Mouse (Mus musculus): ENCODE data around the gene Cmas. TPM values are rescaled to one million over a fixed set of nuclear protein-coding genes. Genes with fewer than 3 reads are reported as not detected.

Cmas gene
- polyA plus RNA-seq, 1 experiment from 2014 or later, result 71.1 TPM

GRCm38 (mm10) chr6:142767305-142767704 is 10.8 kb downstream of the Cmas start:
- ATAC-seq (ENCODE audit: insufficient read depth) (no peak), DNase-seq (no peak)
- TF ChIP-seq CTCF (IDR thresholded peaks at IDR 0.05; ENCODE audit: low read depth), result no peak
- H3K27me3 ChIP-seq (ENCODE audit: insufficient read depth, low read length), result no peaks in the 10 kb centered on the region
- WGBS, result 82% methylated on average over 9 of the region's 9 CpGs
- no peaks in the 10 kb centered on the region for H3K9me3 ChIP-seq (ENCODE audit: low read depth, low read length)
- H3K27ac ChIP-seq (ENCODE audit: low read depth), result no peak overlapping the region
- H3K9ac ChIP-seq, result no peak overlapping the region
- H3K4me3 ChIP-seq (ENCODE audit: low read depth, low read length), result no peak overlapping the region
- H3K4me2 ChIP-seq, result no peak overlapping the region
- peaks cover 80% of the 10 kb centered on the region for H3K36me3 ChIP-seq (ENCODE audit: insufficient read depth)
- no peaks in the 10 kb centered on the region for H3K4me1 ChIP-seq (ENCODE audit: insufficient read depth)

DNA sequence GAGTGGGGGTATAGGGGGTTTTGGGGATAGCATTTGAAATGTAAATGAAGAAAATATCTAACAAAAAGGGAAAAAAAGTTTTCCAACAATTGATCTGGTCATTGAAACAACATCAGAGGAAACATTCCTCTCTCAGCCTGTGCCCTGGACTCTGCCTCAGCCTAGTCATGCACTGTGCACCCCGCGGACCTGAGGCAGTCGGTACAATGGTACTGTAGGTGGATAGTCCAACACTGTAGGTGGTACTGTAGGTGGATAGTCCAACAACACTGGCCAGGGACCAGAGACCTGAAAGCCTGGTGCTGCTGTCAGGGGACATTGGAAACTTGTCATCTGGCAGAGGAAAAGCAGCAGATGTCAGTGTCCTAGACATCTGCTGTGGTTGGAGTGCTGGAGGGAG is 13.4 kb downstream of the Cmas start:
- Histone ChIP-seq H3K27ac (ENCODE audit: low read depth) (no peak overlapping the region), H3K36me3 (ENCODE audit: insufficient read depth) (peaks cover 89% of the 10 kb centered on the region), H3K9me3 (ENCODE audit: low read depth, low read length) (no peaks in the 10 kb centered on the region), H3K4me3 (ENCODE audit: low read depth, low read length) (no peak overlapping the region), H3K4me1 (ENCODE audit: insufficient read depth) (no peaks in the 10 kb centered on the region), H3K9ac (no peak overlapping the region), H3K27me3 (ENCODE audit: insufficient read depth, low read length) (no peaks in the 10 kb centered on the region), H3K4me2 (no peak overlapping the region)
- WGBS, result 94% methylated on average over 3 of the region's 3 CpGs
- ATAC-seq (ENCODE audit: insufficient read depth) (no peak), DNase-seq (no peak)
- TF ChIP-seq CTCF (IDR thresholded peaks at IDR 0.05; ENCODE audit: low read depth), result no peak

DNA sequence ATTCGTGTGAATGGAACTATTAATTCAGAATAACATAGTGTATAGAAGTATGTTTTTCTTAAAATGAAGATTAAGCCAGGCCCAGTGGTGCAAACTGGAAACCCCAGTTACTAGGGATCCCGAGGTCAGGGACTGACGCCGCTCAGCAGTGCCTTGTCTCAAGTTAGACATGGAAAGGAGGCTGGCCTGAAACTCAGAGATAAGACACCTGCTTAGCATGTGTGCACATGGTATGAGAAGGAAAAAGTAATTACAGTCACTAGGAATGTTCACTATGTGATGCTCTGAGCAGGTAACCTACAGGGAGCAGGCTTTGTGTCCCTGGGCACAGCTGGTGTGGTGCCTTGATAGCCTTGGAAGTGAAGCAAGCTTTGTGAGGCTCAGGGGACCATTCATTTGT is 15.2 kb downstream of the Cmas start:
- H3K4me1 ChIP-seq (ENCODE audit: insufficient read depth), result no peaks in the 10 kb centered on the region
- no peaks in the 10 kb centered on the region for H3K27me3 ChIP-seq (ENCODE audit: insufficient read depth, low read length)
- no peak overlapping the region for H3K4me2 ChIP-seq
- no peak overlapping the region for H3K4me3 ChIP-seq (ENCODE audit: low read depth, low read length)
- DNase-seq (no peak), ATAC-seq (ENCODE audit: insufficient read depth) (no peak)
- H3K9me3 ChIP-seq (ENCODE audit: low read depth, low read length), result no peaks in the 10 kb centered on the region
- peaks cover 75% of the 10 kb centered on the region for H3K36me3 ChIP-seq (ENCODE audit: insufficient read depth)
- no peak overlapping the region for H3K27ac ChIP-seq (ENCODE audit: low read depth)
- 83% methylated on average over 4 of the region's 4 CpGs for WGBS
- no peak overlapping the region for H3K9ac ChIP-seq
- no peak for TF ChIP-seq CTCF (IDR thresholded peaks at IDR 0.05; ENCODE audit: low read depth)

DNA sequence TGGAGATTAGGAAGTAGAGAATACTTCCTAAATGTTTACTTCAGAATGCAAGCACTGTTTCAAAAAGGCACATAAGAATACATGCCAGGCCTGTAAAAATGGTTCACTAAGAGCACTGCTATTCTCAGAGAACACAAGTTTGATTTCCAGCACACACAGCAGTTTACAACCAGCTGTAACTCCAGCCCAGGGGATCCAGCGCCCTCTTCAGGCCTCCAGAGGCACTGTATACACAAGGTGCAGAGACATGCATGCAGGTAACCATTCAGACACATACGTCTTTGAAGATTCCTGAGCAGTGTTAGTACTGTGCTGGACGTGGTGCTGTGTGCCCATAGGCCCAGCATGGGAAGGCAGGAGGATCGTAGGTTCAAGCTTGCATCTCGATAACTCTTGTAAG is 17.1 kb downstream of the Cmas start:
- H3K4me1 ChIP-seq (ENCODE audit: insufficient read depth), result no peaks in the 10 kb centered on the region
- no peak overlapping the region for H3K4me3 ChIP-seq (ENCODE audit: low read depth, low read length)
- no peak overlapping the region for H3K4me2 ChIP-seq
- WGBS, result 89% methylated on average over 5 of the region's 5 CpGs
- ATAC-seq (ENCODE audit: insufficient read depth) (no peak), DNase-seq (no peak)
- no peak overlapping the region for H3K27ac ChIP-seq (ENCODE audit: low read depth)
- H3K9ac ChIP-seq, result no peak overlapping the region
- H3K36me3 ChIP-seq (ENCODE audit: insufficient read depth), result peaks cover 56% of the 10 kb centered on the region
- H3K27me3 ChIP-seq (ENCODE audit: insufficient read depth, low read length), result no peaks in the 10 kb centered on the region
- peak; percentile 18; the same call in 1 of the 2 replicates for TF ChIP-seq CTCF (IDR thresholded peaks at IDR 0.05; ENCODE audit: low read depth)
- no peaks in the 10 kb centered on the region for H3K9me3 ChIP-seq (ENCODE audit: low read depth, low read length)

DNA sequence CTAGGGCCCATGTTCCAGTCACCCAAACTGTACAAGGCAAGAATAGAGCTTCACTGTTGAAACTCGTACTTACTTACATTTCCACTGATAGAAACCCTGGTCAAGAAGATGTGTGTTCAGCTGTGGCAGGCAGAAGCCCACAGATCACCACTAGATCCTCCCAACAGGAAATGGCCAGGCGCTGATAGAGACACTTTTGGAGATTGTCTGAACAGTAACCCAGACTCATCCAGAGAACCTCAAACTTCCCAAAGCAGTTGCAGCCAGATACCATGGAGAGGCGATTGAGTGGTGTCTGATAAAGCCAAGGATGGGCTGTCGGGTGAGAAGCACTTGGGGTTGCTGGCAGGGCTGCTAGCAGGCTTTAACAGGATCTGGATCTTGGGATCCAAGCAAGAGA is 20.4 kb downstream of the Cmas start:
- no peak for DNase-seq
- ATAC-seq (ENCODE audit: insufficient read depth), result no peak
- Histone ChIP-seq H3K36me3 (ENCODE audit: insufficient read depth) (peaks cover 25% of the 10 kb centered on the region), H3K4me1 (ENCODE audit: insufficient read depth) (no peaks in the 10 kb centered on the region), H3K9ac (no peak overlapping the region), H3K4me3 (ENCODE audit: low read depth, low read length) (no peak overlapping the region), H3K4me2 (no peak overlapping the region), H3K27me3 (ENCODE audit: insufficient read depth, low read length) (no peaks in the 10 kb centered on the region), H3K9me3 (ENCODE audit: low read depth, low read length) (no peaks in the 10 kb centered on the region), H3K27ac (ENCODE audit: low read depth) (no peak overlapping the region)
- WGBS, result 56% methylated on average over 4 of the region's 4 CpGs
- no peak for TF ChIP-seq CTCF (IDR thresholded peaks at IDR 0.05; ENCODE audit: low read depth)

- peak; percentile 71 for TF ChIP-seq CTCF (IDR thresholded peaks at IDR 0.05; ENCODE audit: low read depth)
These were observed 22.7 kb downstream of the Cmas start for GRCm38 (mm10) chr6:142779045-142779811.

GRCm38 (mm10) chr6:142779812-142780573 is 23.5 kb downstream of the Cmas start:
- no peak for DNase-seq
- Histone ChIP-seq H3K27me3 (ENCODE audit: insufficient read depth, low read length) (no peaks in the 10 kb centered on the region), H3K4me3 (ENCODE audit: low read depth, low read length) (no peak overlapping the region), H3K9me3 (ENCODE audit: low read depth, low read length) (no peaks in the 10 kb centered on the region), H3K4me2 (no peak overlapping the region), H3K4me1 (ENCODE audit: insufficient read depth) (no peaks in the 10 kb centered on the region), H3K36me3 (ENCODE audit: insufficient read depth) (0 out of 2 replicates have a peak, but pooled peaks cover 2% of the 10 kb centered on the region), H3K9ac (no peak overlapping the region), H3K27ac (ENCODE audit: low read depth) (no peak overlapping the region)
- TF ChIP-seq CTCF (IDR thresholded peaks at IDR 0.05; ENCODE audit: low read depth), result no peak
- 72% methylated on average over 14 of the region's 14 CpGs for WGBS
- ATAC-seq (ENCODE audit: insufficient read depth), result peak; percentile 12; the same call in 1 of the 2 replicates

More at GRCm38 (mm10) chr6:142779045-142779811, 22.7 kb downstream of the Cmas start:
- no peaks in the 10 kb centered on the region for H3K27me3 ChIP-seq (ENCODE audit: insufficient read depth, low read length)
- H3K4me2 ChIP-seq, result no peak overlapping the region
- H3K4me3 ChIP-seq (ENCODE audit: low read depth, low read length), result no peak overlapping the region
- no peaks in the 10 kb centered on the region for H3K9me3 ChIP-seq (ENCODE audit: low read depth, low read length)
- DNase-seq (peak; percentile 80), ATAC-seq (ENCODE audit: insufficient read depth) (peak; percentile 62; the same call in 1 of the 2 replicates)
- H3K36me3 ChIP-seq (ENCODE audit: insufficient read depth), result 0 out of 2 replicates have a peak, but pooled peaks cover 2% of the 10 kb centered on the region
- no peaks in the 10 kb centered on the region for H3K4me1 ChIP-seq (ENCODE audit: insufficient read depth)
- 43% methylated on average over 11 of the region's 11 CpGs for WGBS
- H3K27ac ChIP-seq (ENCODE audit: low read depth), result no peak overlapping the region
- H3K9ac ChIP-seq, result no peak overlapping the region

Data from lung, embryonic 14.5 days (tissue).